Mouse (Mus musculus): ENCODE data around the gene Thada. TPM values are rescaled to one million over a fixed set of nuclear protein-coding genes. Genes with fewer than 3 reads are reported as not detected.
"Not testable (repeated sequence)": the region's sequence is repeated elsewhere in the genome, so short reads cannot be mapped to it uniquely, and the experiment has no call there.

The Thada gene
- polyA plus RNA-seq, 1 experiment from 2014 or later, result 6.6 TPM

DNA sequence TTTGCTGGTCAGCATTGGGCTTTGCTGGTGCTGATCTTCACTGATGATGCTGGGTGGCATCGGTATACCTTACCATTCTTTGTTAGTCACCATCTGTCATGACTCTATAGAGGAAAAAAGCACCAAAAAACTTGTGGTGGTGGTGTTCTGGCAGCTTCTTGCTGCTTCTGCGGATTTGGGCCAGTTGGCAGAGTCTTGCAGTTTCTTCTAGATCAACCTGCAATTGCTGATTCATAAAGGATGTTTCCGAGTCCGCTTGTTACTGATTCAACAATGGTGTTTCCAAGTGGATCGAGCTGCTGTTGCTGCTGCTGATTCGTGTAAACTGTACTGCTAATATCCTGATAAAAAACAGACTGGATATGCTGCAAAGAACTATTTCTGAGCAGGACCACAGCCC, 168.0 kb downstream of the Thada start:
- no peak overlapping the region for H3K4me3 ChIP-seq
- H3K27me3 ChIP-seq, result no peaks in the 10 kb centered on the region
- no peaks in the 10 kb centered on the region for H3K36me3 ChIP-seq
- no peaks in the 10 kb centered on the region for H3K4me1 ChIP-seq (replicated peaks)
- ATAC-seq (ENCODE audit: low FRiP score, low read depth), result no peak
- H3K9me3 ChIP-seq, result no peaks in the 10 kb centered on the region
- H3K27ac ChIP-seq (replicated peaks), result no peak overlapping the region
- no peak overlapping the region for H3K4me2 ChIP-seq
- WGBS, result 94% methylated on average over 6 of the region's 6 CpGs
- H3K9ac ChIP-seq, result no peak overlapping the region

DNA sequence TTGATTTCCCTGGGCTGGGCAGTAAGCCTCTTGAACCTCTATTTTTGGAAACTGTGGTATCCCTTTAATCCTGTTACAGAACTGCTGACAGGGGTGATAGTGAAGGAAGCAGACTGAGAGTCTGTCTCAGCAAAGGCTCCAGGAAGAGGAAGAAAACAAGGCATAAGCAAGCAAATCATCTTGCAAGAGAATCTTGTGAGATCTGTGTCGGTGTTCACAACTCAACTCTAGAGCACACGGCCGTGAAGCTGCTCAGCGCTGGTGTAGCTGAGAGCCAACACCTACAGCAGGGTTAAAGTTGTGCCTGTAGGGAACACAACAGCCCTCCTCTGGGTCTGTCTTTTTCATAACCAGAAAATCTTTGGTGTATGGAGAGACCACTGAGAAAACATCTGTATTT, 172.8 kb downstream of the Thada start:
- WGBS, result 89% methylated on average over 4 of the region's 4 CpGs
- H3K9me3 ChIP-seq, result no peaks in the 10 kb centered on the region
- H3K36me3 ChIP-seq, result no peaks in the 10 kb centered on the region
- H3K27ac ChIP-seq (replicated peaks), result no peak overlapping the region
- H3K9ac ChIP-seq, result no peak overlapping the region
- ATAC-seq (ENCODE audit: low FRiP score, low read depth), result no peak
- no peaks in the 10 kb centered on the region for H3K4me1 ChIP-seq (replicated peaks)
- no peaks in the 10 kb centered on the region for H3K27me3 ChIP-seq
- no peak overlapping the region for H3K4me3 ChIP-seq
- no peak overlapping the region for H3K4me2 ChIP-seq

DNA sequence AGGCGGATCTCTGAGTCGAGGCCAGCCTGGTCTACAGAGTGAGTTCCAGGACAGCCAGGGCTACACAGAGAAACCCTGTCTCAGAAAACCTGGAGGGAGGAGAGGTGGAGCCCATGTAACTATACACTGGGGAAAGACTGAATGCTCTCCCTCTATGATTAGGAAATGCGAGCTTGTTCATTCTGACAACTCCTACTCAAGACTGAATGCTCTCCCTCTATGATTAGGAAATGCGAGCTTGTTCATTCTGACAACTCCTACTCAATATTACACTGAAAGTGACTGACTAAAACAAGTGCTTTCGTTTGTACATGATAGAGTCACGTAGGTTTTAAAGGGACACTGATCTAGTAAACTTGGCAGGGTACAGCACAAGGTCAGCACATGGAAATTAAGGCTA, 174.8 kb downstream of the Thada start:
- H3K27me3 ChIP-seq, result not testable (repeated sequence)

DNA sequence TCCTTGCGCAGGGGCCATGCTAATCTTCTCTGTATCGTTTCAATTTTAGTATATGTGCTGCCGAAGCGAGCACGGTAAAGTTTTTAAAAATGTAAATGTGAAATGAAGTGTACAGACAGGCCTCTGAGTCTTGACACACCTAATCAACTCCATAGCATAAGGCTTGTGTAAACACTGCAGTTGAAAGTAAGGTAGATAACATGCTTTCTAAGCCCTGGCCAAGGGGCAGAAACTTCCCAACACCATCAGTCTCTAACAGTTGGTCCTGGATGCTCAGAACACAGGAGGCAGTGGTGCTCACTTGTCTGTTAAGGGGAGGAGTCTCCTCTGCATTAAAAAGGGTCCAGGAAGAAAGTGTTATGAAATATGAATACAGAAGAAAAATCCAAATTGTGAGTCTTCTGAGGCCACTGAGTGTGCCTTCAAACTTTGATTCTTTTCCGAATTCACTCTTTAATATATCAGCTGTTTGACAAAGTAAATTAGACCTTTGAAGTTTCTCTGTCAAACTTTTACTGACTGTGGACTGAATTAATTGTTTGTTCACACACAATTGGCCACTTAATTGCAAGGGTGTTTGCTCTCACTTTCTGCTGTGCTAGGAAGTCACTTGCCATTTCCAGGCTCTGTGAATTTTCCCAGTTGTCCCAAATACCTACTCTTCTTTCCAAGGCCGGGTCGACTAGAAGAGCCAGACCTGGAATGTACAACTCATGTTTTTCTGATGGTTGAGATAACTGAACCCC, 178.2 kb downstream of the Thada start:
- H3K9ac ChIP-seq, result no peak overlapping the region
- ATAC-seq (ENCODE audit: low FRiP score, low read depth), result no peak
- 94% methylated on average over 8 of the region's 8 CpGs for WGBS

More for the DNA sequence above, 174.8 kb downstream of the Thada start:
- WGBS, result 93% methylated on average over 6 of the region's 6 CpGs
- H3K4me2 ChIP-seq; H3K9me3 ChIP-seq; H3K27ac ChIP-seq (replicated peaks); ATAC-seq (ENCODE audit: low FRiP score, low read depth); H3K4me3 ChIP-seq; H3K4me1 ChIP-seq (replicated peaks); H3K9ac ChIP-seq; H3K36me3 ChIP-seq: not testable (repeated sequence)

GRCm38 (mm10) chr17:84286536-84286935, 179.5 kb downstream of the Thada start:
- Histone ChIP-seq H3K27ac (replicated peaks) (no peak overlapping the region), H3K27me3 (no peaks in the 10 kb centered on the region), H3K36me3 (no peaks in the 10 kb centered on the region), H3K9me3 (no peaks in the 10 kb centered on the region), H3K4me3 (no peak overlapping the region), H3K4me1 (replicated peaks) (no peaks in the 10 kb centered on the region), H3K4me2 (no peak overlapping the region), H3K9ac (no peak overlapping the region)
- WGBS, result 98% methylated on average over 5 of the region's 5 CpGs
- no peak for ATAC-seq (ENCODE audit: low FRiP score, low read depth)

More for the DNA sequence above, 178.2 kb downstream of the Thada start:
- Histone ChIP-seq H3K4me1 (replicated peaks) (no peaks in the 10 kb centered on the region), H3K36me3 (no peaks in the 10 kb centered on the region), H3K27ac (replicated peaks) (no peak overlapping the region), H3K27me3 (no peaks in the 10 kb centered on the region), H3K4me3 (no peak overlapping the region), H3K4me2 (no peak overlapping the region), H3K9me3 (no peaks in the 10 kb centered on the region)

DNA sequence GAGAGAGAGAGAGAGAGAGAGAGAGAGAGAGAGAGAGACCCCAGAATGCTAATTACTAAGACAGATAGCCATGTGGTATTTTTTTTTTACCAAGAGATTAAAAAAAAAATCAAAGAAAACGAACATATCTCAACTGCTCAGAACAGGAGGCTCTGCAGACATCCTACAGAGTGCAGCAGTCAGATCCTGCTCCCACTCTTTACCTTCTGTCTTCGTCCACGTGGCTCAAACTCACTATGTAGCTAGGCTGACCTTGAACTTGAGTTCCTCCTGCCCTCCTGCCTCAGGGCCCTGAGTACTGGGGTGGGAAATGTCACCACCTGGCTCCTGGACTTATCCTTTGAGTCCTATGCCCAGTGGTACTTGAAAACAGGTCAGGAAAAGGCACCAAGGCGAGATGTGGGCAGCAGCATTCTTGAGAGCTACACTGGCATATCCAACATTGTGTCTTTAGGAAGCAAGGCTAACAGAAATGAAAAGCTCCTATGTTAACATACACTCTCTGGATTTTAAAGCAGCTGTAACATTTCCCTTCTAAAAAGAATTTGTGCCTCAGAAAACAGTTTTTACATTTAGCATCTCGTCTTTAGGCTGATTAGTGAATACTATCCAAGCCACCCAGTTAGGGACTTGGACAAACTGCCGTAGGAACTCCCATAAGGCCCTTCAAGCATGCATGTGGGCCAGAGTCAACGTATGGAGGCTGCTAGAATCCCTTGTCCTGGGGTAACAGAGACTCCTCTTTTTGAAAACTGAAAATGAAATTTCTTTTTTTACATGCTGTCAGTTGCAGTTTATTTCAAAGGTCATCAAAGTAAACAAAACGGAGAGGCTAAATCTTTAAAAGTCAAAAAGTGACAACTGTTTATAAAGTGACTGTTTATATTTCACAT, 183.4 kb downstream of the Thada start:
- ATAC-seq (ENCODE audit: low FRiP score, low read depth), result no peak
- no peaks in the 10 kb centered on the region for H3K9me3 ChIP-seq
- H3K36me3 ChIP-seq, result no peaks in the 10 kb centered on the region
- no peaks in the 10 kb centered on the region for H3K27me3 ChIP-seq
- H3K4me3 ChIP-seq, result no peak overlapping the region
- no peak overlapping the region for H3K27ac ChIP-seq (replicated peaks)
- no peaks in the 10 kb centered on the region for H3K4me1 ChIP-seq (replicated peaks)
- H3K9ac ChIP-seq, result no peak overlapping the region
- H3K4me2 ChIP-seq, result no peak overlapping the region
- 88% methylated on average over 8 of the region's 8 CpGs for WGBS

- WGBS, result 80% methylated on average over 8 of the region's 8 CpGs
- no peak for ATAC-seq (ENCODE audit: low FRiP score, low read depth)
Observed at GRCm38 (mm10) chr17:84279001-84279400, 187.0 kb downstream of the Thada start.

GRCm38 (mm10) chr17:84278193-84278953, 187.6 kb downstream of the Thada start:
- WGBS, result 86% methylated on average over 5 of the region's 5 CpGs
- ATAC-seq (ENCODE audit: low FRiP score, low read depth), result no peak

More at GRCm38 (mm10) chr17:84279001-84279400, 187.0 kb downstream of the Thada start:
- Histone ChIP-seq H3K4me1 (replicated peaks) (peaks cover 15% of the 10 kb centered on the region), H3K27ac (replicated peaks) (no peak overlapping the region), H3K9ac (no peak overlapping the region), H3K4me2 (no peak overlapping the region), H3K27me3 (no peaks in the 10 kb centered on the region), H3K36me3 (no peaks in the 10 kb centered on the region), H3K9me3 (no peaks in the 10 kb centered on the region), H3K4me3 (no peak overlapping the region)

GRCm38 (mm10) chr17:84274999-84275398, 191.0 kb downstream of the Thada start:
- H3K27ac ChIP-seq (replicated peaks), result peak overlapping the region; percentile 62
- ATAC-seq (ENCODE audit: low FRiP score, low read depth), result no peak
- no peak overlapping the region for H3K4me2 ChIP-seq
- H3K4me1 ChIP-seq (replicated peaks), result peaks cover 18% of the 10 kb centered on the region
- H3K4me3 ChIP-seq, result no peak overlapping the region
- no peaks in the 10 kb centered on the region for H3K36me3 ChIP-seq
- no peak overlapping the region for H3K9ac ChIP-seq
- no peaks in the 10 kb centered on the region for H3K9me3 ChIP-seq
- no peaks in the 10 kb centered on the region for H3K27me3 ChIP-seq
- 59% methylated on average over 3 of the region's 3 CpGs for WGBS

More at GRCm38 (mm10) chr17:84278193-84278953, 187.6 kb downstream of the Thada start:
- no peak overlapping the region for H3K9ac ChIP-seq
- no peak overlapping the region for H3K4me3 ChIP-seq
- H3K4me2 ChIP-seq, result no peak overlapping the region
- H3K36me3 ChIP-seq, result no peaks in the 10 kb centered on the region
- H3K9me3 ChIP-seq, result no peaks in the 10 kb centered on the region
- no peaks in the 10 kb centered on the region for H3K27me3 ChIP-seq
- peaks cover 18% of the 10 kb centered on the region for H3K4me1 ChIP-seq (replicated peaks)
- no peak overlapping the region for H3K27ac ChIP-seq (replicated peaks)

- Histone ChIP-seq H3K9me3 (no peaks in the 10 kb centered on the region), H3K9ac (no peak overlapping the region), H3K27ac (replicated peaks) (peak overlapping the region; percentile 62), H3K27me3 (no peaks in the 10 kb centered on the region), H3K36me3 (no peaks in the 10 kb centered on the region), H3K4me3 (no peak overlapping the region), H3K4me1 (replicated peaks) (peaks cover 18% of the 10 kb centered on the region), H3K4me2 (no peak overlapping the region)
- WGBS, result 32% methylated on average over 6 of the region's 6 CpGs
- peak; percentile 68 for ATAC-seq (ENCODE audit: low FRiP score, low read depth)
Observed at GRCm38 (mm10) chr17:84274163-84274562, 191.8 kb downstream of the Thada start.

DNA sequence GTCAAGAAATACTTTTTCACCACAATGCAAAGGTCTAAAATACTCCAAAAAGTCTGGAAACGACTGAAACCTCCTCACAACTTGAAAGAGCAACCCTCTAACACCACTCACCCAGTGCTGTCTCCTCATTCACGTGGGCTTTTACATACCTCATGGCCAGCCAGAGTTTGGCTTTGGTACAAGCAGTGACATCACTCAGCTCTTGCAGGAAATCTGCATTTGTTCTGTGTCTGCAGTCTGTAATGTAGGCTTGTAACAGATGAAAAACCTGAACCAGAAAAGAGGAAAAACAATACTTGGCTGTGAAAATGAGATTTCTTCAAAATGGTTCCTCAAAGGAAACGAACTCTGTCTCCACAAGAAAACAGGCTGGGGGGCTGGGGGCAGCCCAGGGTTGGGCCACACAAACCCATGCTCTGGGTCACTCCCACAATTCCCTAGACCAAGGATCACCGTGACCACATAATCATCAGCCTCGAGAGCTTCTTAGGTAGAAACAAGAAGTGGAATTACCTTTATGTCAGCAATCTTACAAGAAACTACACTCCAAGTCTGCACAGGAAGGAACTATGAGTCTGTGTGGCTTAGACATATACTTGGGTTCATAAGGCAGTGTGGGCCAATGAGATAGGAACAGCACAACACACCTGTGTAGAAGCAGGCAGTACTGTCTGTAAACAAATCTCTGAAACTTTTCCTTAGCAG, 193.3 kb downstream of the Thada start:
- Histone ChIP-seq H3K4me2 (no peak overlapping the region), H3K4me3 (no peak overlapping the region), H3K36me3 (no peaks in the 10 kb centered on the region), H3K9ac (no peak overlapping the region), H3K27me3 (no peaks in the 10 kb centered on the region), H3K4me1 (replicated peaks) (peaks cover 18% of the 10 kb centered on the region), H3K9me3 (no peaks in the 10 kb centered on the region), H3K27ac (replicated peaks) (no peak overlapping the region)
- no peak for ATAC-seq (ENCODE audit: low FRiP score, low read depth)
- 73% methylated on average over 5 of the region's 5 CpGs for WGBS
